Mouse (Mus musculus) liver, adult 2 months (tissue): ENCODE data around the gene Tdp2. TPM values are rescaled to one million over a fixed set of nuclear protein-coding genes. Genes with fewer than 3 reads are reported as not detected.
"Not testable (repeated sequence)": the region's sequence is repeated elsewhere in the genome, so short reads cannot be mapped to it uniquely, and the experiment has no call there.

Experiments
- DNase-seq: peaks from one replicate; pipeline ENCODE4 v3.0.0-alpha.2; 2011; ENCODE audit warnings: low read depth, low spot score; ENCODE audit errors: extremely low read depth
- H3K27ac ChIP-seq: fragments of 200-500 bp; replicated peaks from 2 replicates; pipeline ENCODE4 v1.5.1; 2012; ENCODE audit warnings: low read depth, mild to moderate bottlenecking, control low read depth, inconsistent platforms, low read length; ENCODE audit not compliant: insufficient read depth
- H3K27me3 ChIP-seq: fragments of 200-500 bp; 2 replicates; pipeline ENCODE4 v1.6.1; 2012; ENCODE audit warnings: mild to moderate bottlenecking, moderate library complexity, low read length, inconsistent platforms; ENCODE audit not compliant: control insufficient read depth, insufficient read depth
- H3K36me3 ChIP-seq: fragments of 200-500 bp; 2 replicates; pipeline ENCODE4 v1.6.1; 2012; ENCODE audit warnings: low read length, inconsistent platforms; ENCODE audit not compliant: control insufficient read depth, insufficient read depth
- H3K4me1 ChIP-seq: fragments of 200-500 bp; 2 replicates; pipeline ENCODE4 v1.6.1; 2011; ENCODE audit warnings: low read length; ENCODE audit not compliant: control insufficient read depth, insufficient read depth
- H3K4me3 ChIP-seq: fragments of 200-500 bp; 2 replicates; pipeline ENCODE4 v1.5.1; 2011; ENCODE audit warnings: low read depth, mild to moderate bottlenecking, control low read depth, low read length, moderate library complexity; ENCODE audit not compliant: insufficient read depth
- H3K79me2 ChIP-seq: fragments of 200-500 bp; 2 replicates; pipeline ENCODE4 v1.6.1; 2012; ENCODE audit warnings: inconsistent platforms, mild to moderate bottlenecking, low read length, moderate library complexity; ENCODE audit not compliant: control insufficient read depth, insufficient read depth
- H3K9ac ChIP-seq: fragments of 200-500 bp; 2 replicates; pipeline ENCODE4 v1.6.1; 2012; ENCODE audit warnings: low read depth, mild to moderate bottlenecking, control low read depth, inconsistent platforms, low read length
- CTCF ChIP-seq: fragments of 200-500 bp; IDR thresholded peaks from 2 replicates; pipeline ENCODE4 v1.5.1; 2011; ENCODE audit warnings: low read depth, low read length, control low read depth
- POLR2A ChIP-seq: fragments of 200-500 bp; IDR thresholded peaks from 2 replicates; pipeline ENCODE4 v1.6.1; 2011; ENCODE audit warnings: low read length, control low read depth; ENCODE audit not compliant: insufficient read depth; ENCODE audit errors: extremely low read depth
- WGBS: fragments of 180-500 bp; shearing (Covaris S2); methylation state at CpG from one replicate; pipeline ENCODE4 v1.1.7; 2018; 5-methylcytosine and 5-hydroxymethylcytosine counted together
- polyA plus RNA-seq: library from polyadenylated mRNA; depleted of rRNA; stranded (reverse); fragments of >200 nt; gene quantifications from 2 replicates; pipeline ENCODE4 v1.2.3, GENCODE M21; 2012
- total RNA-seq: library from RNA; depleted of rRNA; stranded (reverse); fragments of >200 nt; gene quantifications from 2 replicates; pipeline ENCODE4 v1.2.3, GENCODE M21; 2014

Tdp2 gene
- total and polyA plus RNA-seq, 2 experiments, result 18.6 to 29.4 TPM

GRCm38 (mm10) chr13:24826116-24826515 lies 5.4 kb upstream of the Tdp2 start:
- H3K4me1 ChIP-seq, result peaks cover 7% of the 10 kb centered on the region
- H3K27ac ChIP-seq, result peak overlapping the region; percentile 40
- DNase-seq, result peak; percentile 59
- no peaks in the 10 kb centered on the region for H3K27me3 ChIP-seq
- no peak overlapping the region for H3K9ac ChIP-seq
- no peak overlapping the region for H3K4me3 ChIP-seq
- 27% methylated on average over 7 of the region's 7 CpGs for WGBS
- H3K79me2 ChIP-seq, result no peaks in the 10 kb centered on the region
- no peaks in the 10 kb centered on the region for H3K36me3 ChIP-seq
- TF ChIP-seq CTCF, result no peak
- TF ChIP-seq POLR2A, result no peak

- WGBS, result under 1% methylated on average over 20 of the region's 20 CpGs
- H3K4me1 ChIP-seq, result peaks cover 16% of the 10 kb centered on the region
- 0 out of 2 replicates have a peak, but pooled peaks cover 2% of the 10 kb centered on the region for H3K36me3 ChIP-seq
- peak overlapping the region; percentile 70 for H3K27ac ChIP-seq
- H3K4me3 ChIP-seq, result peak overlapping the region; percentile 58
- peaks cover 13% of the 10 kb centered on the region; the same call in 1 of the 2 replicates for H3K79me2 ChIP-seq
- DNase-seq, result peak; percentile 59
- H3K9ac ChIP-seq, result peak overlapping the region; percentile 73
- no peak for TF ChIP-seq POLR2A
- TF ChIP-seq CTCF, result no peak
- H3K27me3 ChIP-seq, result no peaks in the 10 kb centered on the region
These were observed 625 bp upstream of the Tdp2 start for GRCm38 (mm10) chr13:24830756-24831352.

GRCm38 (mm10) chr13:24832131-24832810 lies 792 bp downstream of the Tdp2 start:
- DNase-seq, result peak; percentile 46
- Histone ChIP-seq H3K4me3 (peak overlapping the region; percentile 79), H3K27me3 (no peaks in the 10 kb centered on the region), H3K27ac (peak overlapping the region; percentile 72), H3K4me1 (peaks cover 11% of the 10 kb centered on the region), H3K9ac (peak overlapping the region; percentile 88), H3K36me3 (peaks cover 4% of the 10 kb centered on the region; the same call in 1 of the 2 replicates), H3K79me2 (peaks cover 13% of the 10 kb centered on the region; the same call in 1 of the 2 replicates)
- WGBS, result 1% methylated on average over 21 of the region's 21 CpGs
- no peak for TF ChIP-seq CTCF
- TF ChIP-seq POLR2A, result no peak

GRCm38 (mm10) chr13:24832811-24833155 lies 1.3 kb downstream of the Tdp2 start:
- peaks cover 4% of the 10 kb centered on the region; the same call in 1 of the 2 replicates for H3K36me3 ChIP-seq
- H3K79me2 ChIP-seq, result peaks cover 13% of the 10 kb centered on the region; the same call in 1 of the 2 replicates
- peak; percentile 58 for DNase-seq
- peaks cover 11% of the 10 kb centered on the region for H3K4me1 ChIP-seq
- 6% methylated on average over 2 of the region's 2 CpGs for WGBS
- H3K4me3 ChIP-seq, result peak overlapping the region; percentile 79
- TF ChIP-seq CTCF (no peak), POLR2A (no peak)
- H3K9ac ChIP-seq, result peak overlapping the region; percentile 88
- H3K27ac ChIP-seq, result peak overlapping the region; percentile 36
- no peaks in the 10 kb centered on the region for H3K27me3 ChIP-seq

- not testable (repeated sequence) for H3K9ac ChIP-seq, H3K27me3 ChIP-seq, H3K27ac ChIP-seq, DNase-seq, H3K79me2 ChIP-seq, H3K4me3 ChIP-seq, H3K4me1 ChIP-seq
- 93% methylated on average over 8 of the region's 8 CpGs for WGBS
- peaks cover 28% of the 10 kb centered on the region for H3K36me3 ChIP-seq
These were observed 6.3 kb downstream of the Tdp2 start for GRCm38 (mm10) chr13:24837765-24838164.

- peaks cover 28% of the 10 kb centered on the region for H3K36me3 ChIP-seq
- no peaks in the 10 kb centered on the region for H3K27me3 ChIP-seq
- no peak for DNase-seq
- WGBS, result 38% methylated on average over 3 of the region's 3 CpGs
- H3K9ac ChIP-seq, result no peak overlapping the region
- peaks cover 3% of the 10 kb centered on the region; the same call in 1 of the 2 replicates for H3K79me2 ChIP-seq
- no peak overlapping the region for H3K27ac ChIP-seq
- TF ChIP-seq POLR2A (no peak), CTCF (no peak)
- H3K4me1 ChIP-seq, result peaks cover 3% of the 10 kb centered on the region; the same call in 1 of the 2 replicates
- H3K4me3 ChIP-seq, result no peak overlapping the region
These were observed 8.4 kb downstream of the Tdp2 start for GRCm38 (mm10) chr13:24839831-24840230.
